Mouse (Mus musculus): Measurements from ENCODE around the gene D130043K22Rik. TPM values are rescaled to one million over a fixed set of nuclear protein-coding genes. Genes with fewer than 3 reads are reported as not detected.

D130043K22Rik gene
- polyA plus RNA-seq, 1 experiment, result not detected

GRCm38 (mm10) chr13:24841702-24842101 is 3.2 kb upstream of the D130043K22Rik start:
- WGBS, result 92% methylated on average over 3 of the region's 3 CpGs
- no peak overlapping the region for H3K27ac ChIP-seq (ENCODE audit: control insufficient read depth, insufficient read depth, low read depth, low read length, poor library complexity)
- no peaks in the 10 kb centered on the region for H3K4me1 ChIP-seq (ENCODE audit: control insufficient read depth, insufficient read depth, low read length)
- TF ChIP-seq CTCF (IDR thresholded peaks at IDR 0.05; ENCODE audit: control insufficient read depth, insufficient read depth, low read length) (no peak), POLR2A (IDR thresholded peaks at IDR 0.05; ENCODE audit: borderline replicate concordance, control insufficient read depth, low read depth, low read length) (no peak)
- no peak overlapping the region for H3K4me3 ChIP-seq (replicated peaks; ENCODE audit: control insufficient read depth, low read depth, low read length)

DNA sequence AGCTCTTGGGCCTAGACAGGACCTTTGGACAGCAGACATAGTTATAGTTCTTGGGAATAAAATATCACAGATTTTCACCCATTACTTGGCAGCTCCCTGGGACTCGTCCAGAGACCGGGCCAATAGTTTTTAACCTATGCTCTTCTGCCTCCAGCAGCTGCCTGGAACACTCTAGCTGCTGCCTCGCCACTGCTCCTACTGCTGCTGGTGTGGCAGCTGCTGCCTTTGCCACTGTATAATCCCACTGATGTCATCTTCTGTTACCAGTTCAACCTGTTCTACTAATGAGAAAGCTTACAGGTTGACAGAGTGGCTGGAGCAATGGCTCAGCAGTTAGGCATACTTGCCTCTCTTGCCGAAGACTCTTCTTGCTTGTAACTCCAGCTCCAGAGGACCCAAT is 4.4 kb downstream of the D130043K22Rik start:
- Histone ChIP-seq H3K4me3 (replicated peaks; ENCODE audit: control insufficient read depth, low read depth, low read length) (no peak overlapping the region), H3K4me1 (ENCODE audit: control insufficient read depth, insufficient read depth, low read length) (no peaks in the 10 kb centered on the region), H3K27ac (ENCODE audit: control insufficient read depth, insufficient read depth, low read depth, low read length, poor library complexity) (no peak overlapping the region)
- TF ChIP-seq CTCF (IDR thresholded peaks at IDR 0.05; ENCODE audit: control insufficient read depth, insufficient read depth, low read length) (no peak), POLR2A (IDR thresholded peaks at IDR 0.05; ENCODE audit: borderline replicate concordance, control insufficient read depth, low read depth, low read length) (no peak)
- WGBS, result 87% methylated on average over 4 of the region's 4 CpGs

GRCm38 (mm10) chr13:24851989-24852388 is 7.1 kb downstream of the D130043K22Rik start:
- H3K27ac ChIP-seq (ENCODE audit: control insufficient read depth, insufficient read depth, low read depth, low read length, poor library complexity), result no peak overlapping the region
- TF ChIP-seq POLR2A (IDR thresholded peaks at IDR 0.05; ENCODE audit: borderline replicate concordance, control insufficient read depth, low read depth, low read length) (no peak), CTCF (IDR thresholded peaks at IDR 0.05; ENCODE audit: control insufficient read depth, insufficient read depth, low read length) (no peak)
- 72% methylated on average over 2 of the region's 2 CpGs for WGBS
- no peak overlapping the region for H3K4me3 ChIP-seq (replicated peaks; ENCODE audit: control insufficient read depth, low read depth, low read length)
- no peaks in the 10 kb centered on the region for H3K4me1 ChIP-seq (ENCODE audit: control insufficient read depth, insufficient read depth, low read length)

DNA sequence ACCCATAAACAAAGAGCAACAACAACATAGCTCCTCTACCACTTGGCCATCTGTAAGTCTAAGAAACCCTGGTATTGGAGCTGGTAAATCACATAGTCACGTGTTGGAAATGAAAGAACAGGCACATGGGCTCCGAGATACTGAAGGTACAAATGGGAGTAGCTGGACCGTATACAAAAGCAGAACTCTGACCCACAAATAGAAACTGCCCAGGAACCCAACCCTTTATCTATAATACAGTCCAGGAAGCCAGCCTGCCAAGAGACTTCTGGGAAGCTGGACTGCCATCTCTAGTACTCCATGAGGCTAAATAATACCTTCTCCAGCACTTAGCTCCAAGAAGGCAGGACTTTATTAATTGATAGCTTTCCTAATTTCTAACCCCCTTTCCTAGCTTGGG is 7.6 kb downstream of the D130043K22Rik start:
- no peak overlapping the region for H3K4me3 ChIP-seq (replicated peaks; ENCODE audit: control insufficient read depth, low read depth, low read length)
- TF ChIP-seq POLR2A (IDR thresholded peaks at IDR 0.05; ENCODE audit: borderline replicate concordance, control insufficient read depth, low read depth, low read length) (no peak), CTCF (IDR thresholded peaks at IDR 0.05; ENCODE audit: control insufficient read depth, insufficient read depth, low read length) (no peak)
- WGBS, result 51% methylated on average over 3 of the region's 3 CpGs
- H3K4me1 ChIP-seq (ENCODE audit: control insufficient read depth, insufficient read depth, low read length), result no peaks in the 10 kb centered on the region
- no peak overlapping the region for H3K27ac ChIP-seq (ENCODE audit: control insufficient read depth, insufficient read depth, low read depth, low read length, poor library complexity)

- Histone ChIP-seq H3K27ac (ENCODE audit: control insufficient read depth, insufficient read depth, low read depth, low read length, poor library complexity) (no peak overlapping the region), H3K4me3 (replicated peaks; ENCODE audit: control insufficient read depth, low read depth, low read length) (no peak overlapping the region), H3K4me1 (ENCODE audit: control insufficient read depth, insufficient read depth, low read length) (no peaks in the 10 kb centered on the region)
- no peak for TF ChIP-seq CTCF (IDR thresholded peaks at IDR 0.05; ENCODE audit: control insufficient read depth, insufficient read depth, low read length)
- TF ChIP-seq POLR2A (IDR thresholded peaks at IDR 0.05; ENCODE audit: borderline replicate concordance, control insufficient read depth, low read depth, low read length), result no peak
Measured at GRCm38 (mm10) chr13:24859115-24859514, 14.2 kb downstream of the D130043K22Rik start.

- 72% methylated on average over 12 of the region's 12 CpGs for WGBS
- Histone ChIP-seq H3K4me1 (ENCODE audit: control insufficient read depth, insufficient read depth, low read length) (no peaks in the 10 kb centered on the region), H3K27ac (ENCODE audit: control insufficient read depth, insufficient read depth, low read depth, low read length, poor library complexity) (no peak overlapping the region), H3K4me3 (replicated peaks; ENCODE audit: control insufficient read depth, low read depth, low read length) (no peak overlapping the region)
- TF ChIP-seq CTCF (IDR thresholded peaks at IDR 0.05; ENCODE audit: control insufficient read depth, insufficient read depth, low read length) (no peak), POLR2A (IDR thresholded peaks at IDR 0.05; ENCODE audit: borderline replicate concordance, control insufficient read depth, low read depth, low read length) (no peak)
Measured at GRCm38 (mm10) chr13:24861084-24861483, 16.1 kb downstream of the D130043K22Rik start.

DNA sequence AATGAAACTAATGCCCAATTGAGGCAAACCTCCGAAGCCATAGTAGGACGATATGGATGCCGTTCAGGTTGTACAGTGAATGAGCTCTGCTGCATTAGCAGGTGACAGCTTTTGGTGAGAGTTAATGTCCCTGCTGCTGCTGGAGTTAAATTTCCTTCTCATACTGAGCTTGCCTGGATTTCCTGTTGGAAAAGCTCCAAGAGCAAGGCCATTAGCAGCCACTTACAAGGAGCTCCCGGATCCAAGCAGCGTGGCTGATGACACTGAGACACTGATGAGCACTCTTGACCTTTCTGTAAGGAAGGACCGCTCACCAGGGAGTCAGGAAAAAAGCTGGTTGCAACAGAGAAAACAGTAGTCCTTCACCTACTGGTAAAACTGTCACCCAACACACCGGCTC is 17.1 kb downstream of the D130043K22Rik start:
- peaks cover 2% of the 10 kb centered on the region for H3K4me1 ChIP-seq (ENCODE audit: control insufficient read depth, insufficient read depth, low read length)
- no peak overlapping the region for H3K27ac ChIP-seq (ENCODE audit: control insufficient read depth, insufficient read depth, low read depth, low read length, poor library complexity)
- H3K4me3 ChIP-seq (replicated peaks; ENCODE audit: control insufficient read depth, low read depth, low read length), result no peak overlapping the region
- WGBS, result 76% methylated on average over 7 of the region's 7 CpGs
- TF ChIP-seq CTCF (IDR thresholded peaks at IDR 0.05; ENCODE audit: control insufficient read depth, insufficient read depth, low read length) (no peak), POLR2A (IDR thresholded peaks at IDR 0.05; ENCODE audit: borderline replicate concordance, control insufficient read depth, low read depth, low read length) (no peak)

GRCm38 (mm10) chr13:24862520-24862919 is 17.6 kb downstream of the D130043K22Rik start:
- TF ChIP-seq CTCF (IDR thresholded peaks at IDR 0.05; ENCODE audit: control insufficient read depth, insufficient read depth, low read length), result peak; percentile 55
- no peak for TF ChIP-seq POLR2A (IDR thresholded peaks at IDR 0.05; ENCODE audit: borderline replicate concordance, control insufficient read depth, low read depth, low read length)
- Histone ChIP-seq H3K27ac (ENCODE audit: control insufficient read depth, insufficient read depth, low read depth, low read length, poor library complexity) (no peak overlapping the region), H3K4me1 (ENCODE audit: control insufficient read depth, insufficient read depth, low read length) (peaks cover 2% of the 10 kb centered on the region), H3K4me3 (replicated peaks; ENCODE audit: control insufficient read depth, low read depth, low read length) (no peak overlapping the region)
- 56% methylated on average over 7 of the region's 7 CpGs for WGBS
